Mouse (Mus musculus) cerebellum, adult 9-11 months (tissue): ENCODE measurements around the gene Gm21836.
"Not testable (repeated sequence)": the region's sequence is repeated elsewhere in the genome, so short reads cannot be mapped to it uniquely, and the experiment has no call there.

ENCODE experiments used
- DNase-seq: peaks from one replicate; pipeline ENCODE4 v3.0.0; 2022

Gene Gm21836

DNA sequence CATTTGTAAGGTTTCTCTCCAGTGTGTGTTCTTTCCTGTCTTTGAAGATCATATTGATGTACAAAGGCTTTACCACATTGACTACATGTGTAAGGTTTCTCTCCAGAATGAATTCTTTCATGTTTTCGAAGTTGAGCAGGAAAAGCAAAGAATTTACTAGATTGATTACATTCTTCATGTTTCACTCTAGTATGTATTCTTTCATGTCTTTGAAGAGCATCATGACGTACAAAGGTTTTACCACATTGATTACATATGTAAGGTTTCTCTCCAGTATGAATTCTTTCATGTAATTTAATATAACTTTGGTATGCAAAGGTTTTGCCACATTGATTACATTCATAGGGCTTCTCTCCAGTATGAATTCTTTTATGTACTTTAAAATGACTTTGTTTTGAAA lies at the start of gene Gm21836:
Gm21836 (minus strand) TSS at position 101 of the 400 bp plus-strand sequence.
- DNase-seq = not testable (repeated sequence)

DNA sequence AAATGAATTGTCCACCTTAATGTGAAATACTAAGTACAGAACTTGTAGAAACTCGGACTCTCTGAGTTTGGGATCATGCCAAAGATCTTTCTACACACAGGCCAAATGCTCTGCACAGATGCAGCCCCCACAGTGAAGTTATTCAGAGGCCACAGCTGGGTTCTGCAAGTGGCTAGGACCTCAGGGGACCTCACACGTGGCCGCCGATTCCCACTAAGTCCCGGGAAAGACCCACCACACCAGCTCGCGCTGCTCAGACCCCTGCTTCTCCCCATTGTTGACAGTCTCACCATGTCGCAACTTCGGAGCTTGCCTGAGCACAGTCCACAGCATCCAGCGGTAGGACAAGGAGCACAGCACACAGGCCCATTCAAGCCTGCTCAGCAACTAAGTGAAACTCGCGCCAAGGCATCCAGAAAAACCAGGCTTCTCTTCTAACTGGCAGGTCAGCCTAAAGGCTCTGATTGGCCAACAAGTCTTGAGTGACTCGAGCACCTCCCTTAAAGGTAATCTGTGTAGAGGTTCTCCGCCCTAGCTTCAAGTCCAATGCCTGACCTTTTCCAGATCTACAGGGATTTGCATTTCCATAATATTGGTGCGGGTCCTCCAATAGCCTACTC lies 13.1 kb downstream of the Gm21836 start:
- DNase-seq = not testable (repeated sequence)

DNA sequence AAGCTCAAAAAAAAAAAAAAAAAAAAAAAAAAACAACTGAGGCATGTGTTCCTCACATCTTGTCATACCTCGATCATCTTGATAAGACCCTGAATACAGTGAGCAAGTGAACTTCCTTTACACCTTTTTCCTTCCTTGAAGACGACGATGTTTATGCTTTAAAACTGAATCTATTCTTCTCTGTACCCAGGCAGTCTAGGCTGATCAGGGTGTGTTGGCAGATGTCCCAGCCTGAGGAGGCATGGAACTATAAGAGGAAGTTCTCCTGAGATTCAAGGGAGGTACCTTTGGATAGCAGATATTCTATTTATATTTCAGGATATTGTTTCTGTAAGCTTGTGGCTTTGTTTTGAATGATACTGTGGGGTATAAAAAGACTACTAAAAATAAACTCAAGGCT lies 15.5 kb downstream of the Gm21836 start:
- no peak for DNase-seq

DNA sequence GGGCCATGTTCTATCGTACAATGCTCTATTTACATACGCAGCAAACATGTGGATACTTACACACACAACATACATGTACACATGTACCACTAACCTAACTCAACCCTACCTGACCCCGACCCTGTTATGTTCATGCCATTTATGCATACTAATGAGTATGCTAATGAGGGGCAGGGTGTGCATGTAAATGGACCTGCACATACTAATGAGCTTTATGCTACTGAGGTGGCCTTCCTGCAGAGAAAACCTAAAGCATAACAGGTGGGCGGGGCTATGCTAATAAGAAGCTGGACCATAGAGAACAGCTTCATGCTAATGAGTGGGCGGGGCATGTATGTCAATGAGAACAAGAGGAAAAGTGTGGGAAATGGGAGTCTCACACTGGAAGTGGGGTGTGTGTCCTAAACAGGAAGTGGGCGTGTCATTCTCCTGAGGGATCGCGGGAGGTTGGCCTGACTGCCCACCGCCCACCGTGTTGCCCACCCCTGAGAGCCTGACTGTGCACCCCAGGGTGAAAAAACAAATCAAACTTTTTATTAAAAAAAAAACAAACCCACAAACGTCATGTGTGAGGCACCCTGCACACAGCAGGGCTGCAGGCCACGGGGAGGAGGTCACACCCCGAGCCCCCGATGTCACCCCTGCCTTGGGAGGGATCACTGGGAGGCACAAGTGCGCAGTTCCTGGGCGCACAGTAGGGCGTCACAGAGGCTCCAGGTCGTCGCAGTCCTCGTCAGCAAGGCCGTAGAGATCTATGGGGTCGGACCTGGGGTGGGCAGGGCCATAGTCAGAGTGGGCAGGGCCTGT lies 17.3 kb downstream of the Gm21836 start, which contains the start of gene Ppp2r3d:
Ppp2r3d (minus strand) TSS at position 803 of the 807 bp plus-strand sequence.
- peak; percentile 53 for DNase-seq

DNA sequence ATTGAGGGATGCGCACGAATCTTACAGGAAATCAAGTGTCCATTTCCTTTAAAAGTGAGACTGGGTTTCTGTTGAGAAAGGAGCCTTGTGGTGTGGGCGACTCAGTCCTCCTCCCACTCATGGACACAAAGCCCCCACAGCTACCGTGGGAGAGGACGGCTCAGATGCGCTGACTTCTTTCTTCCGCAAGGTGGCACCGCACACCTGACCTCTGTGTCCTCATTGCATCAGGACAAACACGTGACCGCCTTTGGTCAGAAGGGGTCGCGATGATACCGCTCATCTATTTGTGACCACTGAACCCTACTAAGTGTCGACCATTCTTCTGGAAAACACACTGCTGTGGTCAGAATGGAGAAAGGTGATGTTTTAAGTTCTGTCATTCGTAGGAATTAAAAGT lies 17.9 kb downstream of the Gm21836 start:
- DNase-seq = peak; percentile 28

DNA sequence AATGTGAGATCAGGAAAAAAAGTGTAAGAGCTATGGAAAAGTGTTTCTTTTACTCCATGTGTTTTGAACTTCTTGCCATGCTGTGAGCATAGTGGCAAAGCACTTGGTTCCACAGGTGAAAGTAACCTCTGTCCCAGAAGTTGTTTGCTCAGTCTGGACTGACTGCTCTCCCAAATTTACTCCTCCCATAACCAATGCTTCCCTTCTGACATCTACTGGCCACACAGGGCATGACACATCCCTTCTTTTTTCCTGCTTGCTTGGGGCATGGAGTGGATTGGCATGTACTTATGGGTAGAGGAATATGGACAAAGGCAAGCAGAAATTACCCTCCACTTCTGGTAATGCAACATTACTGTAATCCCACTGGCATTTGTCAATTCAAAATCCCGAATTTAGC lies 37.0 kb downstream of the Gm21836 start:
- DNase-seq = no peak
